Mouse (Mus musculus) embryo, embryonic 9.5 days (tissue): ENCODE measurements around the gene Psd4.

ENCODE experiments used
- DNase-seq: peaks from one replicate; pipeline ENCODE4 v3.0.0-alpha.2; 2017; ENCODE audit errors: extremely low spot score

Psd4 gene

GRCm38 (mm10) chr2:24367030-24367894, at the start of gene Psd4:
Psd4 (plus strand) TSS chr2:24367580.
- peak; percentile 49 for DNase-seq

GRCm38 (mm10) chr2:24317919-24318598, 49.3 kb upstream of the Psd4 start:
- no peak for DNase-seq

GRCm38 (mm10) chr2:24335333-24335732, 32.0 kb upstream of the Psd4 start:
- no peak for DNase-seq

- no peak for DNase-seq
These were observed 30.8 kb upstream of the Psd4 start, which contains the start of gene Il1rn for GRCm38 (mm10) chr2:24336545-24336944. Il1rn (plus strand) TSS chr2:24336853.

GRCm38 (mm10) chr2:24341395-24341885, 25.9 kb upstream of the Psd4 start:
- no peak for DNase-seq

- DNase-seq = no peak
These were observed 22.8 kb upstream of the Psd4 start for GRCm38 (mm10) chr2:24344619-24345018.

GRCm38 (mm10) chr2:24345056-24345455, 22.3 kb upstream of the Psd4 start:
- DNase-seq = no peak

- DNase-seq = no peak
These were observed 19.5 kb upstream of the Psd4 start for GRCm38 (mm10) chr2:24347926-24348325.

GRCm38 (mm10) chr2:24351159-24351558, 16.2 kb upstream of the Psd4 start:
- no peak for DNase-seq

GRCm38 (mm10) chr2:24353042-24353441, 14.3 kb upstream of the Psd4 start:
- no peak for DNase-seq

- DNase-seq = peak; percentile 41
These were observed 9.7 kb upstream of the Psd4 start for GRCm38 (mm10) chr2:24357642-24358041.

GRCm38 (mm10) chr2:24359347-24359746, 8.0 kb upstream of the Psd4 start:
- DNase-seq = no peak

- DNase-seq = no peak
These were observed 3.6 kb upstream of the Psd4 start for GRCm38 (mm10) chr2:24363818-24364217.

- no peak for DNase-seq
These were observed 985 bp upstream of the Psd4 start for GRCm38 (mm10) chr2:24366214-24366975.

GRCm38 (mm10) chr2:24367895-24368261, 498 bp downstream of the Psd4 start:
- DNase-seq = no peak

- DNase-seq = no peak
These were observed 11.5 kb downstream of the Psd4 start for GRCm38 (mm10) chr2:24378747-24379450.

- DNase-seq = no peak
These were observed 15.3 kb downstream of the Psd4 start for GRCm38 (mm10) chr2:24382456-24383230.

GRCm38 (mm10) chr2:24383636-24384035, 16.3 kb downstream of the Psd4 start:
- no peak for DNase-seq

- DNase-seq = no peak
These were observed 17.0 kb downstream of the Psd4 start for GRCm38 (mm10) chr2:24384393-24384792.

GRCm38 (mm10) chr2:24385111-24385961, 18.0 kb downstream of the Psd4 start:
- DNase-seq = no peak
